Mouse (Mus musculus): Measurements from ENCODE around the gene Cnot3. TPM values are rescaled to one million over a fixed set of nuclear protein-coding genes. Genes with fewer than 3 reads are reported as not detected.
A peak's percentile ranks its signal among the peaks of the same experiment; 100 is the strongest.

The Cnot3 gene
- polyA plus RNA-seq, 2 experiments, result 20.2 to 30.2 TPM

- no peak for ATAC-seq (ENCODE audit: insufficient read depth)
- no peak overlapping the region for H3K4me2 ChIP-seq (ENCODE audit: low read depth)
- no peaks in the 10 kb centered on the region for H3K9me3 ChIP-seq (ENCODE audit: control insufficient read depth, low read length)
- H3K9ac ChIP-seq (replicated peaks), result no peak overlapping the region
- no peaks in the 10 kb centered on the region for H3K27me3 ChIP-seq (ENCODE audit: control insufficient read depth, insufficient read depth, low read length)
- TF ChIP-seq EP300 (IDR thresholded peaks at IDR 0.05; ENCODE audit: low read depth) (no peak), CTCF (IDR thresholded peaks at IDR 0.05; ENCODE audit: low read depth) (no peak)
- H3K27ac ChIP-seq, result no peak overlapping the region
- no peak for DNase-seq (ENCODE audit: low read depth in 3 of 3, low spot score in 3 of 3)
- H3K4me3 ChIP-seq (ENCODE audit: insufficient read depth in 1 of 2, low read depth in 2 of 2, low read length in 2 of 2), result no peak overlapping the region
- 69% methylated on average over 3 of the region's 3 CpGs for WGBS (ENCODE audit: insufficient replicate concordance)
- no peaks in the 10 kb centered on the region for H3K36me3 ChIP-seq (replicated peaks; ENCODE audit: control insufficient read depth, insufficient read depth, low read depth)
- H3K4me1 ChIP-seq (replicated peaks; ENCODE audit: control insufficient read depth in 2 of 2, insufficient read depth in 2 of 2, low read length in 1 of 2), result 0 out of 4 replicates have a peak, but pooled peaks cover 0 to 1% of the 10 kb centered on the region in 2 experiments
Measured at GRCm38 (mm10) chr7:3608668-3609067, 36.4 kb upstream of the Cnot3 start.

- WGBS (ENCODE audit: insufficient replicate concordance), result 30% methylated on average over 3 of the region's 3 CpGs
- no peak overlapping the region for H3K9ac ChIP-seq (replicated peaks)
- H3K4me1 ChIP-seq (replicated peaks; ENCODE audit: control insufficient read depth in 2 of 2, insufficient read depth in 2 of 2, low read length in 1 of 2), result 0 out of 4 replicates have a peak, but pooled peaks cover 0 to 1% of the 10 kb centered on the region in 2 experiments
- no peak overlapping the region for H3K4me3 ChIP-seq (ENCODE audit: insufficient read depth in 1 of 2, low read depth in 2 of 2, low read length in 2 of 2)
- ATAC-seq (ENCODE audit: insufficient read depth), result no peak
- H3K36me3 ChIP-seq (replicated peaks; ENCODE audit: control insufficient read depth, insufficient read depth, low read depth), result no peaks in the 10 kb centered on the region
- no peak for TF ChIP-seq EP300 (IDR thresholded peaks at IDR 0.05; ENCODE audit: low read depth)
- no peak for TF ChIP-seq CTCF (IDR thresholded peaks at IDR 0.05; ENCODE audit: low read depth)
- no peak overlapping the region for H3K27ac ChIP-seq
- no peaks in the 10 kb centered on the region for H3K27me3 ChIP-seq (ENCODE audit: control insufficient read depth, insufficient read depth, low read length)
- H3K4me2 ChIP-seq (ENCODE audit: low read depth), result no peak overlapping the region
- DNase-seq (ENCODE audit: low read depth in 3 of 3, low spot score in 3 of 3), result no peak
- no peaks in the 10 kb centered on the region for H3K9me3 ChIP-seq (ENCODE audit: control insufficient read depth, low read length)
Measured at GRCm38 (mm10) chr7:3609082-3609481, 36.0 kb upstream of the Cnot3 start.

- H3K9me3 ChIP-seq (ENCODE audit: control insufficient read depth, low read length), result no peaks in the 10 kb centered on the region
- DNase-seq (ENCODE audit: low read depth in 3 of 3, low spot score in 3 of 3) (no peak), ATAC-seq (ENCODE audit: insufficient read depth) (no peak)
- H3K27ac ChIP-seq, result no peak overlapping the region
- H3K9ac ChIP-seq (replicated peaks), result no peak overlapping the region
- 0 out of 4 replicates have a peak, but pooled peaks cover 0 to 1% of the 10 kb centered on the region in 2 experiments for H3K4me1 ChIP-seq (replicated peaks; ENCODE audit: control insufficient read depth in 2 of 2, insufficient read depth in 2 of 2, low read length in 1 of 2)
- TF ChIP-seq CTCF (IDR thresholded peaks at IDR 0.05; ENCODE audit: low read depth) (no peak), EP300 (IDR thresholded peaks at IDR 0.05; ENCODE audit: low read depth) (no peak)
- WGBS (ENCODE audit: insufficient replicate concordance), result 28% methylated on average over 3 of the region's 3 CpGs
- no peaks in the 10 kb centered on the region for H3K27me3 ChIP-seq (ENCODE audit: control insufficient read depth, insufficient read depth, low read length)
- H3K36me3 ChIP-seq (replicated peaks; ENCODE audit: control insufficient read depth, insufficient read depth, low read depth), result no peaks in the 10 kb centered on the region
- H3K4me3 ChIP-seq (ENCODE audit: insufficient read depth in 1 of 2, low read depth in 2 of 2, low read length in 2 of 2), result no peak overlapping the region
- H3K4me2 ChIP-seq (ENCODE audit: low read depth), result no peak overlapping the region
Measured at GRCm38 (mm10) chr7:3610437-3610836, 34.6 kb upstream of the Cnot3 start.

GRCm38 (mm10) chr7:3611006-3611405 is 34.1 kb upstream of the Cnot3 start:
- Histone ChIP-seq H3K9me3 (ENCODE audit: control insufficient read depth, low read length) (no peaks in the 10 kb centered on the region), H3K4me1 (replicated peaks; ENCODE audit: control insufficient read depth in 2 of 2, insufficient read depth in 2 of 2, low read length in 1 of 2) (peaks cover 0 to 1% of the 10 kb centered on the region in 2 experiments; a peak in 1 of 4 replicates), H3K27me3 (ENCODE audit: control insufficient read depth, insufficient read depth, low read length) (no peaks in the 10 kb centered on the region), H3K9ac (replicated peaks) (no peak overlapping the region), H3K4me2 (ENCODE audit: low read depth) (no peak overlapping the region), H3K36me3 (replicated peaks; ENCODE audit: control insufficient read depth, insufficient read depth, low read depth) (no peaks in the 10 kb centered on the region), H3K27ac (no peak overlapping the region), H3K4me3 (ENCODE audit: insufficient read depth in 1 of 2, low read depth in 2 of 2, low read length in 2 of 2) (no peak overlapping the region)
- no peak for DNase-seq (ENCODE audit: low read depth in 3 of 3, low spot score in 3 of 3)
- WGBS (ENCODE audit: insufficient replicate concordance), result 74% methylated on average over 13 of the region's 13 CpGs
- ATAC-seq (ENCODE audit: insufficient read depth), result peak; percentile 22; the same call in 1 of the 2 replicates
- no peak for TF ChIP-seq CTCF (IDR thresholded peaks at IDR 0.05; ENCODE audit: low read depth)
- no peak for TF ChIP-seq EP300 (IDR thresholded peaks at IDR 0.05; ENCODE audit: low read depth)

- Histone ChIP-seq H3K4me2 (ENCODE audit: low read depth) (no peak overlapping the region), H3K4me1 (replicated peaks; ENCODE audit: control insufficient read depth in 2 of 2, insufficient read depth in 2 of 2, low read length in 1 of 2) (peaks cover 6 to 8% of the 10 kb centered on the region in 2 experiments), H3K9me3 (ENCODE audit: control insufficient read depth, low read length) (no peaks in the 10 kb centered on the region), H3K36me3 (replicated peaks; ENCODE audit: control insufficient read depth, insufficient read depth, low read depth) (no peaks in the 10 kb centered on the region), H3K9ac (replicated peaks) (no peak overlapping the region), H3K4me3 (ENCODE audit: insufficient read depth in 1 of 2, low read depth in 2 of 2, low read length in 2 of 2) (no peak overlapping the region), H3K27me3 (ENCODE audit: control insufficient read depth, insufficient read depth, low read length) (no peaks in the 10 kb centered on the region), H3K27ac (no peak overlapping the region)
- no peak for DNase-seq (ENCODE audit: low read depth in 3 of 3, low spot score in 3 of 3)
- ATAC-seq (ENCODE audit: insufficient read depth), result no peak
- TF ChIP-seq EP300 (IDR thresholded peaks at IDR 0.05; ENCODE audit: low read depth) (no peak), CTCF (IDR thresholded peaks at IDR 0.05; ENCODE audit: low read depth) (no peak)
- 53% methylated on average over 3 of the region's 3 CpGs for WGBS (ENCODE audit: insufficient replicate concordance)
Measured at GRCm38 (mm10) chr7:3614021-3614420, 31.0 kb upstream of the Cnot3 start.

Data from liver, embryonic 14.5 days (tissue).